Mouse (Mus musculus): Measurements from ENCODE around the gene Odf2. TPM values are rescaled to one million over a fixed set of nuclear protein-coding genes. Genes with fewer than 3 reads are reported as not detected.

Gene Odf2
- total and polyA plus RNA-seq, 3 experiments, result 35.4 to 54.6 (median 48.6) TPM

GRCm38 (mm10) chr2:29965906-29966305, 76.9 kb downstream of the Odf2 start:
- no peak for DNase-seq (ENCODE audit: extremely low read depth)
- peak in 1 of 2 experiments; percentile 41; a peak in 2 of 4 replicates for TF ChIP-seq CTCF (conservative IDR thresholded peaks at IDR 0.05 in 1 of 2, IDR thresholded peaks at IDR 0.05 in 1 of 2; ENCODE audit: low read depth in 2 of 2, low read length in 2 of 2)
- TF ChIP-seq MXI1 (IDR thresholded peaks at IDR 0.05; ENCODE audit: low read depth, low read length), result peak; percentile 1; the same call in 1 of the 2 replicates
- peak; percentile 33; the same call in 1 of the 2 replicates for TF ChIP-seq UBTF (IDR thresholded peaks at IDR 0.05; ENCODE audit: low read depth, low read length)
- no peak for TF ChIP-seq ZKSCAN1 (IDR thresholded peaks at IDR 0.05; ENCODE audit: borderline replicate concordance, low read depth, low read length)
- in situ Hi-C loops (cut with MboI; ENCODE audit: low pct_ligation_motif_present, low pct_unique_long_range_greater_than_20kb, low sequenced_read_pairs), result no loop called here
- H3K27me3 ChIP-seq (replicated peaks), result no peaks in the 10 kb centered on the region
- H3K9me3 ChIP-seq (replicated peaks; ENCODE audit: low read length), result no peaks in the 10 kb centered on the region
- H3K27ac ChIP-seq (ENCODE audit: insufficient read depth, low read depth), result 0 out of 2 replicates have a peak overlapping the region, but pooled peaks have one; percentile 12
- peaks cover 13 to 31% of the 10 kb centered on the region in 2 experiments for H3K36me3 ChIP-seq (replicated peaks in 1 of 2; ENCODE audit: control insufficient read depth in 1 of 2, insufficient read depth in 1 of 2, low read length in 1 of 2)
- dilution Hi-C loops (cut with MboI; ENCODE audit: extremely low pct_ligation_motif_present, extremely low pct_unique_long_range_greater_than_20kb, low sequenced_read_pairs), result no loop called here
- H3K9ac ChIP-seq (ENCODE audit: insufficient read depth, low read depth), result peak overlapping the region; percentile 90
- H3K4me3 ChIP-seq (replicated peaks in 1 of 3; ENCODE audit: low read depth in 2 of 3, low read length in 2 of 3, poor library complexity in 1 of 3), result peak overlapping the region; percentile 71 to 96 (median 80)
- peaks cover 0 to 40% of the 10 kb centered on the region in 2 experiments; a peak in 2 of 4 replicates for H3K4me1 ChIP-seq (ENCODE audit: control insufficient read depth in 1 of 2, insufficient read depth in 2 of 2)
- H3K79me2 ChIP-seq (replicated peaks; ENCODE audit: control insufficient read depth, extremely low read depth, insufficient read depth, poor library complexity, severe bottlenecking), result peaks cover 20% of the 10 kb centered on the region
- H3K4me2 ChIP-seq (ENCODE audit: insufficient read depth, low read depth, poor library complexity, severe bottlenecking), result peak overlapping the region; percentile 95

DNA sequence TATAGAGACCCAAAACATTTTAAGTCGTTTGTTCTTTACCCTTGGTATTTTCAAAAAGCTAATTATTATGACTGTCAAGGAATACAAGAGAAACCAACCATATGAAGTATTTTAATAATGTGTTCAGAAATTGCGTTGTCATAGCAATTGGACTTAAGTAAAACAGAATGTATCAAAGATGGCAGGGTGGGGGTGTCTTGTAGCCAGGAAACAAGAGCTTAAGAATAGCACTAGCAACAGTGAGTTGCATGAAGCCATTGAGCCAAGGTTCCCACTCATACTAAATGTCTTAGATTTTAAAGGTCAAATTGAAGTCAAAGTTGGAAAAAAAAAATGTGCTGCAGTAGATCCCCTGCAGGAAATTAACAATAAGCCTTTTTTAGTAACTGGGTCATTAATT, 77.8 kb downstream of the Odf2 start:
- DNase-seq (ENCODE audit: extremely low read depth), result peak; percentile 10
- dilution Hi-C loops (cut with MboI; ENCODE audit: extremely low pct_ligation_motif_present, extremely low pct_unique_long_range_greater_than_20kb, low sequenced_read_pairs) (no loop called here), in situ Hi-C loops (cut with MboI; ENCODE audit: low pct_ligation_motif_present, low pct_unique_long_range_greater_than_20kb, low sequenced_read_pairs) (no loop called here)
- Histone ChIP-seq H3K27me3 (replicated peaks) (no peaks in the 10 kb centered on the region), H3K9me3 (replicated peaks; ENCODE audit: low read length) (no peaks in the 10 kb centered on the region), H3K4me1 (ENCODE audit: control insufficient read depth in 1 of 2, insufficient read depth in 2 of 2) (peaks cover 0 to 40% of the 10 kb centered on the region in 2 experiments; a peak in 2 of 4 replicates), H3K36me3 (replicated peaks in 1 of 2; ENCODE audit: control insufficient read depth in 1 of 2, insufficient read depth in 1 of 2, low read length in 1 of 2) (peaks cover 13 to 30% of the 10 kb centered on the region in 2 experiments), H3K9ac (ENCODE audit: insufficient read depth, low read depth) (peak overlapping the region; percentile 90; the same call in 1 of the 2 replicates), H3K4me3 (replicated peaks in 1 of 3; ENCODE audit: low read depth in 2 of 3, low read length in 2 of 3, poor library complexity in 1 of 3) (peak overlapping the region in 2 of 3 experiments; percentile 34 to 96), H3K27ac (ENCODE audit: insufficient read depth, low read depth) (no peak overlapping the region), H3K4me2 (ENCODE audit: insufficient read depth, low read depth, poor library complexity, severe bottlenecking) (peak overlapping the region; percentile 95), H3K79me2 (replicated peaks; ENCODE audit: control insufficient read depth, extremely low read depth, insufficient read depth, poor library complexity, severe bottlenecking) (peaks cover 26% of the 10 kb centered on the region)
- TF ChIP-seq NELFE (IDR thresholded peaks at IDR 0.05; ENCODE audit: low read depth, low read length), result no peak
- TF ChIP-seq ETS1 (conservative IDR thresholded peaks at IDR 0.05; ENCODE audit: low read depth, low read length), result no peak
- no peak for TF ChIP-seq MXI1 (IDR thresholded peaks at IDR 0.05; ENCODE audit: low read depth, low read length)
- TF ChIP-seq PAX5 (IDR thresholded peaks at IDR 0.05; ENCODE audit: low read length), result no peak
- TF ChIP-seq POLR2A (IDR thresholded peaks at IDR 0.05; ENCODE audit: low read depth, low read length), result no peak
- no peak for TF ChIP-seq MEF2A (IDR thresholded peaks at IDR 0.05; ENCODE audit: borderline replicate concordance, low read depth, low read length)
- TF ChIP-seq TBP (conservative IDR thresholded peaks at IDR 0.05; ENCODE audit: low read depth, low read length), result no peak
- TF ChIP-seq GABPA (IDR thresholded peaks at IDR 0.05; ENCODE audit: insufficient replicate concordance, low read depth, low read length), result no peak
- TF ChIP-seq BHLHE40 (IDR thresholded peaks at IDR 0.05; ENCODE audit: low read depth, low read length), result no peak
- no peak for TF ChIP-seq JUN (IDR thresholded peaks at IDR 0.05; ENCODE audit: insufficient read depth, low read depth, low read length)

- in situ Hi-C loops (cut with MboI; ENCODE audit: low pct_ligation_motif_present, low pct_unique_long_range_greater_than_20kb, low sequenced_read_pairs), result no loop called here
- peaks cover 13 to 37% of the 10 kb centered on the region in 2 experiments for H3K36me3 ChIP-seq (replicated peaks in 1 of 2; ENCODE audit: control insufficient read depth in 1 of 2, insufficient read depth in 1 of 2, low read length in 1 of 2)
- no peaks in the 10 kb centered on the region for H3K27me3 ChIP-seq (replicated peaks)
- peaks cover 32% of the 10 kb centered on the region for H3K79me2 ChIP-seq (replicated peaks; ENCODE audit: control insufficient read depth, extremely low read depth, insufficient read depth, poor library complexity, severe bottlenecking)
- peaks cover 0 to 46% of the 10 kb centered on the region in 2 experiments; a peak in 2 of 4 replicates for H3K4me1 ChIP-seq (ENCODE audit: control insufficient read depth in 1 of 2, insufficient read depth in 2 of 2)
- dilution Hi-C loops (cut with MboI; ENCODE audit: extremely low pct_ligation_motif_present, extremely low pct_unique_long_range_greater_than_20kb, low sequenced_read_pairs), result no loop called here
- H3K9me3 ChIP-seq (replicated peaks; ENCODE audit: low read length), result no peaks in the 10 kb centered on the region
- no peak for TF ChIP-seq PAX5 (IDR thresholded peaks at IDR 0.05; ENCODE audit: low read length)
- TF ChIP-seq E2F4 (IDR thresholded peaks at IDR 0.05; ENCODE audit: insufficient replicate concordance, low read depth, low read length), result no peak
- TF ChIP-seq NRF1 (IDR thresholded peaks at IDR 0.05; ENCODE audit: low read depth, low read length), result no peak
- no peak for TF ChIP-seq JUND (conservative IDR thresholded peaks at IDR 0.05; ENCODE audit: low read depth, low read length)
- no peak for TF ChIP-seq MXI1 (IDR thresholded peaks at IDR 0.05; ENCODE audit: low read depth, low read length)
- no peak for TF ChIP-seq TBP (conservative IDR thresholded peaks at IDR 0.05; ENCODE audit: low read depth, low read length)
- TF ChIP-seq SMC3 (IDR thresholded peaks at IDR 0.05; ENCODE audit: low read depth, low read length), result no peak
- no peak for TF ChIP-seq ETS1 (conservative IDR thresholded peaks at IDR 0.05; ENCODE audit: low read depth, low read length)
- TF ChIP-seq ZKSCAN1 (IDR thresholded peaks at IDR 0.05; ENCODE audit: borderline replicate concordance, low read depth, low read length), result no peak
- no peak for TF ChIP-seq SIN3A (IDR thresholded peaks at IDR 0.05; ENCODE audit: low read length)
- TF ChIP-seq BHLHE40 (IDR thresholded peaks at IDR 0.05; ENCODE audit: low read depth, low read length), result no peak
- TF ChIP-seq ZC3H11A (IDR thresholded peaks at IDR 0.05; ENCODE audit: low read depth, low read length), result no peak
- no peak for TF ChIP-seq MAFK (IDR thresholded peaks at IDR 0.05; ENCODE audit: insufficient replicate concordance, low read length)
- TF ChIP-seq GABPA (IDR thresholded peaks at IDR 0.05; ENCODE audit: insufficient replicate concordance, low read depth, low read length), result no peak
- no peak for TF ChIP-seq EP300 (IDR thresholded peaks at IDR 0.05; ENCODE audit: low read length)
- no peak overlapping the region for H3K27ac ChIP-seq (ENCODE audit: insufficient read depth, low read depth)
- H3K4me2 ChIP-seq (ENCODE audit: insufficient read depth, low read depth, poor library complexity, severe bottlenecking), result no peak overlapping the region
- no peak for DNase-seq (ENCODE audit: extremely low read depth)
- no peak overlapping the region for H3K4me3 ChIP-seq (replicated peaks in 1 of 3; ENCODE audit: low read depth in 2 of 3, low read length in 2 of 3, poor library complexity in 1 of 3)
- no peak overlapping the region for H3K9ac ChIP-seq (ENCODE audit: insufficient read depth, low read depth)
Measured at GRCm38 (mm10) chr2:29967768-29968167, 78.7 kb downstream of the Odf2 start.

Data from CH12.LX (cell line).